ENCODE assay signal across 19 mouse cellular contexts in the genomic region with DNA sequence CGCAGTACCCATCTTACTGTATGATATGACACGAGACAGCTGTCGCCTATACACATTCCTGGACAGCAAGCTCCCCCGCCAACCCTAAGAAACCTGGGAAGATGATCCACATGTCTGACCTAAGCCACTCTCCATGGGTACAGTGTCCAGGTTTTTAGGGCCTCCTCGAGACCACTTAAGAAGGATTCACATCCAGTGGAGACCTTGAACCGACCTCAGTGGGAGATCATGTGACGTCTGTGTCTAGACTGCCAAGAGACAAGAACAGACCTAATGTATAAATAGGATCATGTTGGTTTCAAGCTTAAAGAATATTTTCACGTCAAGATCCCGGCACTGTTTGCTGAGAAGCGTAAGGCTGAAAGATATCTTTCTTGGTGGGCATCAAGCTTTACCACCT. TPM values are rescaled to one million over a fixed set of nuclear protein-coding genes. Genes with fewer than 3 reads are reported as not detected.
A peak's percentile ranks its signal among the peaks of the same experiment; 100 is the strongest.
DNase-seq lines count a peak whose midpoint lies in the region; ATAC-seq and TF ChIP-seq lines count a peak whose summit lies in the region.
"Had no signal": no experiment of that assay in that cellular context is flagged by ENCODE, and none has a peak within 500 bp of the region (broad histone marks: within the 10 kb centered on the region; RNA-seq: fewer than 3 reads in every experiment).

No protein-coding gene starts in this region.

- 20% methylated on average over 10 of the region's 10 CpGs for WGBS in cerebellum, adult 2 months
- 53% methylated on average over 10 of the region's 10 CpGs for WGBS in heart, embryonic 12.5 days

- H3K9me3 ChIP-seq in heart, embryonic 12.5 days (replicated peaks): no peaks in the 10 kb centered on the region; the same call in 1 of the 2 replicates
- H3K9me3 ChIP-seq: embryonic facial prominence, embryonic 12.5 days had no signal

- peak overlapping the region; percentile 60 for H3K4me2 ChIP-seq in heart, embryonic 12.5 days
- H3K4me2 ChIP-seq: embryonic facial prominence, embryonic 12.5 days; kidney, embryonic 15.5 days had no signal

- H3K9ac ChIP-seq in heart, embryonic 12.5 days: peak overlapping the region; percentile 64
- H3K9ac ChIP-seq: embryonic facial prominence, embryonic 12.5 days; kidney, embryonic 15.5 days had no signal

- H3K27me3 ChIP-seq in cerebellum, adult 2 months (ENCODE audit: control insufficient read depth, insufficient read depth, low read length): no peaks in the 10 kb centered on the region
- peaks cover 11% of the 10 kb centered on the region; the same call in 1 of the 2 replicates for H3K27me3 ChIP-seq in heart, embryonic 12.5 days (replicated peaks)

- peak in 1 of 2 experiments; percentile 34 for DNase-seq in cerebellum, adult 2 months
- DNase-seq in cerebellum, postnatal 25 days: no peak
- DNase-seq in heart, adult 8-10 months (ENCODE audit: low spot score): no peak
- DNase-seq in retina, postnatal 1 day: peak; percentile 38
- no peak for DNase-seq in retina, embryonic 14.5 days (ENCODE audit: low spot score)
- DNase-seq in right cerebral cortex, postnatal 4 days: no peak
- DNase-seq: gastrocnemius, postnatal 14 days had no signal

- TF ChIP-seq CTCF in cerebellum, adult 2 months (IDR thresholded peaks at IDR 0.05; ENCODE audit: borderline replicate concordance, insufficient read depth, low read depth, low read length): no peak

- no peak for TF ChIP-seq POLR2A in cerebellum, adult 2 months (IDR thresholded peaks at IDR 0.05; ENCODE audit: borderline replicate concordance, insufficient read depth, low read length)

- H3K36me3 ChIP-seq in heart, embryonic 12.5 days: peaks cover 3% of the 10 kb centered on the region; the same call in 1 of the 2 replicates
- H3K36me3 ChIP-seq: embryonic facial prominence, embryonic 12.5 days; kidney, embryonic 15.5 days had no signal

- H3K4me3 ChIP-seq in cerebellum, adult 2 months (replicated peaks; ENCODE audit: insufficient read depth, low read depth, low read length): peak overlapping the region; percentile 34
- H3K4me3 ChIP-seq in heart, embryonic 12.5 days: peak overlapping the region; percentile 21; the same call in 1 of the 2 replicates
- H3K4me3 ChIP-seq: embryonic facial prominence, embryonic 12.5 days; kidney, embryonic 15.5 days; megakaryocyte, embryonic 14.5 days had no signal

- ATAC-seq in heart, embryonic 12.5 days (ENCODE audit: insufficient number of reproducible peaks, low FRiP score): no peak
- no peak for ATAC-seq in CD4-positive, CD25-positive, alpha-beta regulatory T cell, adult 4 months
- ATAC-seq: Patski had no signal

- H3K27ac ChIP-seq in cerebellum, adult 2 months (ENCODE audit: insufficient read depth, low read length): peak overlapping the region; percentile 78
- peak overlapping the region; percentile 87 for H3K27ac ChIP-seq in heart, embryonic 12.5 days (ENCODE audit: poor library complexity, severe bottlenecking)
- H3K27ac ChIP-seq: embryonic facial prominence, embryonic 12.5 days; kidney, embryonic 15.5 days had no signal

- H3K4me1 ChIP-seq in cerebellum, adult 2 months (ENCODE audit: control insufficient read depth, insufficient read depth, low read length): peaks cover 47% of the 10 kb centered on the region
- peaks cover 56% of the 10 kb centered on the region for H3K4me1 ChIP-seq in heart, embryonic 12.5 days (replicated peaks)

RNA-seq across cellular contexts. Expression of a gene that starts 14.8 kb away (rescaled TPM):
- not detected in 2 replicates for polyA plus RNA-seq in cerebellum, adult 2 months (2012; rRNA removed)
- polyA plus RNA-seq in heart, embryonic 12.5 days (2016; fragmentation: Nextera tagmentation; extraction: Ambion mirVana): not detected in 2 replicates
- under 1 TPM in 2 of 4 experiments, not detected in 2; 0.37 to 0.44 TPM for total RNA-seq in heart, adult 8-10 months (2022)
- not detected for polyA plus RNA-seq in CD4-positive, CD25-positive, alpha-beta regulatory T cell, adult 4 months (2017; shearing (Covaris generic))
- total RNA-seq: gastrocnemius, postnatal 14 days; layer of hippocampus, adult 18-20 months; left cerebral cortex, postnatal 25 days; liver, adult 2 months had no signal
- polyA plus RNA-seq: embryonic facial prominence, embryonic 12.5 days; intestine, embryonic 14.5 days; kidney, embryonic 15.5 days; liver, adult 2 months; lung, embryonic 16.5 days; Patski; spleen, adult 2 months had no signal

RNA-seq across cellular contexts. Expression of a gene that starts 46.4 kb away (rescaled TPM):
- 61.3 and 67.9 TPM in 2 replicates for polyA plus RNA-seq in cerebellum, adult 2 months (2012; rRNA removed)
- polyA plus RNA-seq in heart, embryonic 12.5 days (2016; fragmentation: Nextera tagmentation; extraction: Ambion mirVana): 100 and 109 TPM in 2 replicates
- total RNA-seq in heart, adult 8-10 months (2022): 10 to 100 TPM; 51.7 to 66.2 (median 62.3) TPM
- 10 to 100 TPM; 41.7 to 53.2 TPM for polyA plus RNA-seq in CD4-positive, CD25-positive, alpha-beta regulatory T cell, adult 4 months (2017; shearing (Covaris generic))

RNA-seq across cellular contexts. Expression of a gene that starts 59.7 kb away (rescaled TPM):
- 40.0 TPM in 2 replicates for polyA plus RNA-seq in cerebellum, adult 2 months (2012; rRNA removed)
- polyA plus RNA-seq in heart, embryonic 12.5 days (2016; fragmentation: Nextera tagmentation; extraction: Ambion mirVana): 7.2 and 8.7 TPM in 2 replicates
- total RNA-seq in heart, adult 8-10 months (2022): 10 to 100 TPM in 3 of 4 experiments, 1 to 10 TPM in 1; 7.6 to 19.1 (median 16.9) TPM
- 1 to 10 TPM; 4.7 to 5.2 TPM for polyA plus RNA-seq in CD4-positive, CD25-positive, alpha-beta regulatory T cell, adult 4 months (2017; shearing (Covaris generic))
